Mouse (Mus musculus) ovary, postnatal 36 days (tissue): Measurements from ENCODE around the gene Rtn4r.

Source experiments
- DNase-seq: peaks from one replicate; pipeline ENCODE4 v3.0.0; 2022; ENCODE audit warnings: low spot score, mixed read lengths

The Rtn4r gene

GRCm38 (mm10) chr16:18124626-18125025 is 2.8 kb upstream of the Rtn4r start:
- no peak for DNase-seq

- no peak for DNase-seq
Observed at GRCm38 (mm10) chr16:18125131-18125530, 2.3 kb upstream of the Rtn4r start.

- no peak for DNase-seq
Observed at GRCm38 (mm10) chr16:18126211-18126610, 1.2 kb upstream of the Rtn4r start.

- DNase-seq = no peak
Observed at GRCm38 (mm10) chr16:18127871-18128563, 575 bp downstream of the Rtn4r start.

- DNase-seq = no peak
Observed at GRCm38 (mm10) chr16:18128564-18128935, 1.1 kb downstream of the Rtn4r start.

- DNase-seq = no peak
Observed at GRCm38 (mm10) chr16:18129413-18129812, 2.0 kb downstream of the Rtn4r start.

GRCm38 (mm10) chr16:18130288-18130687 is 2.8 kb downstream of the Rtn4r start:
- DNase-seq = no peak

GRCm38 (mm10) chr16:18130705-18131104 is 3.3 kb downstream of the Rtn4r start:
- no peak for DNase-seq

- no peak for DNase-seq
Observed at GRCm38 (mm10) chr16:18131245-18131939, 4.0 kb downstream of the Rtn4r start.

GRCm38 (mm10) chr16:18132026-18132425 is 4.6 kb downstream of the Rtn4r start:
- DNase-seq = no peak

GRCm38 (mm10) chr16:18132575-18132974 is 5.1 kb downstream of the Rtn4r start:
- DNase-seq = no peak

- no peak for DNase-seq
Observed at GRCm38 (mm10) chr16:18133133-18133920, 5.9 kb downstream of the Rtn4r start.

GRCm38 (mm10) chr16:18135196-18135595 is 7.8 kb downstream of the Rtn4r start:
- DNase-seq = peak; percentile 67

GRCm38 (mm10) chr16:18136015-18136414 is 8.6 kb downstream of the Rtn4r start:
- DNase-seq = no peak

GRCm38 (mm10) chr16:18144201-18144600 is 16.8 kb downstream of the Rtn4r start:
- DNase-seq = no peak

GRCm38 (mm10) chr16:18145341-18145867 is 18.0 kb downstream of the Rtn4r start:
- DNase-seq = no peak

- DNase-seq = no peak
Observed at GRCm38 (mm10) chr16:18148208-18148876, 20.9 kb downstream of the Rtn4r start.

- no peak for DNase-seq
Observed at GRCm38 (mm10) chr16:18149205-18149604, 21.8 kb downstream of the Rtn4r start.

- DNase-seq = no peak
Observed at GRCm38 (mm10) chr16:18152189-18152588, 24.7 kb downstream of the Rtn4r start.

GRCm38 (mm10) chr16:18152769-18153445 is 25.5 kb downstream of the Rtn4r start:
- DNase-seq = no peak

GRCm38 (mm10) chr16:18154521-18155171 is 27.2 kb downstream of the Rtn4r start:
- peak; percentile 21 for DNase-seq
